Mouse (Mus musculus) kidney, postnatal 10 days (tissue): ENCODE data around the gene Mitd1.

Source experiments
- DNase-seq: peaks from one replicate; pipeline ENCODE4 v3.0.0; 2021; ENCODE audit warnings: mixed read lengths

Gene Mitd1

DNA sequence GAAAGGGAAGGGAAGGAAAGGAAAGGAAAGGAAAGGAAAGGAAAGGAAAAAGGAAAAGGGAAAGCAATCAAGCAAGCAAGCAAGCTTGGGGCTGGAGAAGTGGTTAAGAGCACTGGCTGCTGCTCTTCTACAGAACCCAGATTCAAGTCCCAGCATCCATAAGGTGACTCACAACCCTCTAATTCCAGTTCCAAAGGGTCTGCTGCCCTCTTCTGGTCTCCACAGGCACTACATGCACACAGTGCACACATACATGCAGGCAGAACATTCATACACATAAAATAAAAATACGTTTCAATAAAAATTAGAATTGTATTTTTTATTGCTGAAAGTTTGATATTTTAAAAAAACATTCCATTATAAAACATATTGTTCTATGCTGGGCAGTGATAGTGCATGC lies 23.2 kb downstream of the Mitd1 start:
- DNase-seq: peak; percentile 66

- DNase-seq: no peak
Measured at GRCm38 (mm10) chr1:37866286-37866685, 23.9 kb downstream of the Mitd1 start, which contains the start of gene Tsga10. TSS of gene Tsga10 (minus strand) at chr1:37866429.

- DNase-seq: no peak
Measured at GRCm38 (mm10) chr1:37865401-37866215, 24.6 kb downstream of the Mitd1 start.

DNA sequence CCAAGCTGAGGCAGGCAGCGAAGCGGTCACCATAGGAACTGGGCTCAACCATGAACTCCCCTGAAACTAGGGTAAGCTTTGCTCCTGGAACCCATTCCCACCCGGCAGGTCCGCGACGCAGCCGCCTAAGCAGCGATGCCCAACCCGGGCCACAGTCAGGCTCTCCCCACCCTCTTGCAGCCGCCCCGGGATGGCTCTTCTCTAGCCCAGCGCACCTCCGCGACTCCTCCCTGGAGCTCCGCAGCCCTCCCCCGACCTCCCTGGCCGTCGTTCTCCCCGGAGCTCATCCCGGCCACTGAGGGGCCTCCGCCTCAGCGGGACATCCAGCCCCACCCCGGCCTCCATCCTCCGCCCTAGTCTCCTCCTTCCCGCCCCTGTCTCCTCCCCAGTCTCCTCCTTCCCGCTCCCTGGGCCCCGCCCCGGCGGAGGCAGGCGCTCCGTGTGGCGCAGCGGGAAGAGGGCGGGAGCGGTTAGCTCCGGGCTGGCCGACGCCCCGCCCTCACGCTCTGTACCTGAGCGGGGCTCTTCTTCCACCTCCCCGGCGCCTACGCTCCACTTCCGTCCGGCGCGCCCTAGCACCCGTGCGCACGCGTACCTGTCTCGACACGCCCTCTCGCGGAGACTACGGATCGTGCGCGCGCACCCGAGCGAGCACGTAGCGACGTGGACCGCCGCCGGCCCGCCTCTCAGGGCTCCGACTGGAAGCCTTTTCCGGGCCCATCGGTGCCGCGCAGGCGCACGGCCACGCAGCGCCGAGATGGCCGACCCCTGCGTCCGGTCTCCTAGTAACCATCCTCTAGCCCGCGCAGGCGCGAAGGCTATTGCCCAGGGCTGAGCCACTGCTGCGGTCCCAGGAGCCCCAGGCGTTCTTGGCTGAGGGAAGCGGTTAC lies 25.5 kb downstream of the Mitd1 start:
- peak; percentile 100 for DNase-seq

GRCm38 (mm10) chr1:37850696-37851095 lies 39.5 kb downstream of the Mitd1 start:
- DNase-seq: no peak

DNA sequence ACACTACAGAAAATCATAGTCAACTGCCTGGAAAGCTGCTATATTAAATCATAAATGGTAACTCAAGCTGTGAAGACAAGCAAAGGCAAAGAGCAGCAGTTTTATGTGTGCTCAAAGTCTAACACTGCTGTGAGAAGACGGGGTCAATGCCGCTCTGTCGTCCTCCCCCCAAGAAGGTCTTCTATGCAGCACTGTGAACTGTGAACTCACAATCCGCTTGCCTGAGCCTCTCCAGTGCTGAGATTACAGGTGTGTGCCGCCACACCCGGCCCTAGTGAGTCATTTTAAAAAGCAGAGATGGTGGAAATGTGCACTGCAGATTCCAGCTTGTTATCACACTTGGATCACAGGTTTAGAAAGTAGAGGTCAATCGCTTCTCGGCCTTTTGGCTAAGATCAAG lies 43.3 kb downstream of the Mitd1 start:
- no peak for DNase-seq

GRCm38 (mm10) chr1:37831681-37832080 lies 58.5 kb downstream of the Mitd1 start:
- DNase-seq: no peak
